Mouse (Mus musculus) hindbrain, embryonic 11.5 days (tissue): Measurements from ENCODE around the gene Gmfb. TPM values are rescaled to one million over a fixed set of nuclear protein-coding genes. Genes with fewer than 3 reads are reported as not detected.

ENCODE experiments used
- ATAC-seq: fragments of 200-750 bp; cut with Nextera tagmentation; 2 replicates; pipeline ENCODE4 v1.8.0; 2017; ENCODE audit warnings: mild to moderate bottlenecking, moderate TSS enrichment, moderate library complexity; ENCODE audit not compliant: low FRiP score
- DNase-seq: peaks from one replicate; pipeline ENCODE4 v3.0.0-alpha.2; 2015; ENCODE audit warnings: low spot score
- H3K27ac ChIP-seq: fragments of 300-500 bp; sonication (generic); 2 replicates; pipeline ENCODE4 v1.5.1; 2014; ENCODE audit warnings: mild to moderate bottlenecking, low read depth, low read length
- H3K27me3 ChIP-seq: fragments of 300-500 bp; sonication (generic); 2 replicates; pipeline ENCODE4 v1.6.1; 2014; ENCODE audit warnings: mild to moderate bottlenecking, low read length, moderate library complexity, mixed read lengths; ENCODE audit not compliant: control insufficient read depth, insufficient read depth
- H3K36me3 ChIP-seq: fragments of 300-500 bp; sonication (generic); 2 replicates; pipeline ENCODE4 v1.6.1; 2014; ENCODE audit warnings: mild to moderate bottlenecking, low read length, moderate library complexity, mixed read lengths; ENCODE audit not compliant: control insufficient read depth, insufficient read depth
- H3K4me1 ChIP-seq: fragments of 300-500 bp; sonication (generic); replicated peaks from 2 replicates; pipeline ENCODE4 v1.6.1; 2014; ENCODE audit warnings: low read length, mixed read lengths; ENCODE audit not compliant: control insufficient read depth, insufficient read depth
- H3K4me2 ChIP-seq: fragments of 300-500 bp; sonication (generic); replicated peaks from 2 replicates; pipeline ENCODE4 v1.6.1; 2014; ENCODE audit warnings: mild to moderate bottlenecking, low read depth, low read length
- H3K4me3 ChIP-seq: fragments of 300-500 bp; sonication (generic); 2 replicates; pipeline ENCODE4 v1.5.1; 2014; ENCODE audit warnings: low read depth, low read length
- H3K9ac ChIP-seq: fragments of 300-500 bp; sonication (generic); 2 replicates; pipeline ENCODE4 v1.6.1; 2014; ENCODE audit warnings: low read depth, low read length
- H3K9me3 ChIP-seq: fragments of 300-500 bp; sonication (generic); 2 replicates; pipeline ENCODE4 v1.6.1; 2016; ENCODE audit warnings: low read length; ENCODE audit not compliant: control insufficient read depth
- WGBS: fragments of 180-500 bp; shearing (Covaris S2); extraction: QIAGEN DNeasy Blood & Tissue Kit; methylation state at CpG from one replicate; pipeline ENCODE4 v1.1.7; 2014; 5-methylcytosine and 5-hydroxymethylcytosine counted together
- polyA plus RNA-seq: library from polyadenylated mRNA; unstranded; fragments of >200 nt; fragmentation: Nextera tagmentation; extraction: Ambion mirVana; gene quantifications from 2 replicates; pipeline ENCODE4 v1.2.1, GENCODE M21; 2014

Gmfb gene
- polyA plus RNA-seq, 1 experiment from 2014 or later = 108 TPM

GRCm38 (mm10) chr14:46790303-46790702 lies 31.7 kb downstream of the Gmfb start:
- H3K27me3 ChIP-seq = no peaks in the 10 kb centered on the region
- WGBS = 77% methylated on average over 4 of the region's 4 CpGs
- no peak overlapping the region for H3K4me3 ChIP-seq
- no peak overlapping the region for H3K9ac ChIP-seq
- H3K9me3 ChIP-seq = no peaks in the 10 kb centered on the region
- H3K4me1 ChIP-seq = 0 out of 2 replicates have a peak, but pooled peaks cover 2% of the 10 kb centered on the region
- DNase-seq = no peak
- H3K4me2 ChIP-seq = no peak overlapping the region
- no peaks in the 10 kb centered on the region for H3K36me3 ChIP-seq
- H3K27ac ChIP-seq = no peak overlapping the region
- no peak for ATAC-seq

GRCm38 (mm10) chr14:46788505-46788901 lies 33.5 kb downstream of the Gmfb start:
- ATAC-seq = peak; percentile 28
- no peak overlapping the region for H3K4me2 ChIP-seq
- no peak for DNase-seq
- 32% methylated on average over 8 of the region's 8 CpGs for WGBS
- H3K9me3 ChIP-seq = no peaks in the 10 kb centered on the region
- no peaks in the 10 kb centered on the region for H3K36me3 ChIP-seq
- H3K27me3 ChIP-seq = no peaks in the 10 kb centered on the region
- H3K9ac ChIP-seq = no peak overlapping the region
- peak overlapping the region; percentile 93; the same call in 1 of the 2 replicates for H3K4me3 ChIP-seq
- H3K4me1 ChIP-seq = 0 out of 2 replicates have a peak, but pooled peaks cover 2% of the 10 kb centered on the region
- peak overlapping the region; percentile 99; the same call in 1 of the 2 replicates for H3K27ac ChIP-seq

- H3K4me2 ChIP-seq = peak within 1 kb of the TSS; percentile 67
- H3K9me3 ChIP-seq = no peaks in the 10 kb centered on the region
- no peaks in the 10 kb centered on the region for H3K27me3 ChIP-seq
- peak; percentile 98 for ATAC-seq
- H3K36me3 ChIP-seq = no peaks in the 10 kb centered on the region
- peak; percentile 95 for DNase-seq
- peak within 1 kb of the TSS; percentile 93 for H3K4me3 ChIP-seq
- H3K27ac ChIP-seq = peak within 1 kb of the TSS; percentile 99
- WGBS = under 1% methylated on average over 80 of the region's 86 CpGs
- 0 out of 2 replicates have a peak, but pooled peaks cover 2% of the 10 kb centered on the region for H3K4me1 ChIP-seq
- H3K9ac ChIP-seq = peak within 1 kb of the TSS; percentile 100
Measured at GRCm38 (mm10) chr14:46787787-46788504, 34.1 kb downstream of the Gmfb start, which contains the start of gene Cnih1. Cnih1 (minus strand) TSS chr14:46788411.

- under 1% methylated on average over 11 of the region's 11 CpGs for WGBS
- H3K36me3 ChIP-seq = no peaks in the 10 kb centered on the region
- DNase-seq (no peak), ATAC-seq (peak; percentile 1; the same call in 1 of the 2 replicates)
- H3K4me3 ChIP-seq = peak overlapping the region; percentile 93
- no peaks in the 10 kb centered on the region for H3K27me3 ChIP-seq
- 0 out of 2 replicates have a peak, but pooled peaks cover 2% of the 10 kb centered on the region for H3K4me1 ChIP-seq
- H3K27ac ChIP-seq = peak overlapping the region; percentile 99; the same call in 1 of the 2 replicates
- H3K4me2 ChIP-seq = peak overlapping the region; percentile 67
- no peaks in the 10 kb centered on the region for H3K9me3 ChIP-seq
- peak overlapping the region; percentile 100 for H3K9ac ChIP-seq
Measured at GRCm38 (mm10) chr14:46787454-46787786, 34.6 kb downstream of the Gmfb start.

- no peaks in the 10 kb centered on the region for H3K27me3 ChIP-seq
- no peak for ATAC-seq
- no peak overlapping the region for H3K4me3 ChIP-seq
- no peak overlapping the region for H3K4me2 ChIP-seq
- H3K27ac ChIP-seq = no peak overlapping the region
- 92% methylated on average over 5 of the region's 5 CpGs for WGBS
- no peaks in the 10 kb centered on the region for H3K36me3 ChIP-seq
- 0 out of 2 replicates have a peak, but pooled peaks cover 2% of the 10 kb centered on the region for H3K4me1 ChIP-seq
- DNase-seq = no peak
- H3K9ac ChIP-seq = no peak overlapping the region
- no peaks in the 10 kb centered on the region for H3K9me3 ChIP-seq
Measured at GRCm38 (mm10) chr14:46785247-46785646, 36.8 kb downstream of the Gmfb start.

GRCm38 (mm10) chr14:46783327-46783926 lies 38.6 kb downstream of the Gmfb start:
- no peaks in the 10 kb centered on the region for H3K27me3 ChIP-seq

GRCm38 (mm10) chr14:46782187-46782828 lies 39.7 kb downstream of the Gmfb start:
- 90% methylated on average over 8 of the region's 8 CpGs for WGBS
- peaks cover 18% of the 10 kb centered on the region for H3K36me3 ChIP-seq
- H3K9me3 ChIP-seq = peaks cover 4% of the 10 kb centered on the region; the same call in 1 of the 2 replicates
- no peak for DNase-seq
- no peaks in the 10 kb centered on the region for H3K27me3 ChIP-seq
- no peak overlapping the region for H3K4me3 ChIP-seq
- no peak for ATAC-seq
- H3K4me2 ChIP-seq = no peak overlapping the region
- H3K4me1 ChIP-seq = 0 out of 2 replicates have a peak, but pooled peaks cover 2% of the 10 kb centered on the region
- H3K27ac ChIP-seq = no peak overlapping the region
- H3K9ac ChIP-seq = no peak overlapping the region

More at GRCm38 (mm10) chr14:46783327-46783926, 38.6 kb downstream of the Gmfb start:
- Histone ChIP-seq H3K36me3 (peaks cover 15% of the 10 kb centered on the region), H3K4me2 (no peak overlapping the region), H3K4me3 (no peak overlapping the region), H3K9me3 (peaks cover 4% of the 10 kb centered on the region; the same call in 1 of the 2 replicates), H3K9ac (no peak overlapping the region), H3K27ac (no peak overlapping the region), H3K4me1 (0 out of 2 replicates have a peak, but pooled peaks cover 2% of the 10 kb centered on the region)
- 93% methylated on average over 10 of the region's 10 CpGs for WGBS
- no peak for ATAC-seq
- DNase-seq = no peak

GRCm38 (mm10) chr14:46781086-46781485 lies 41.0 kb downstream of the Gmfb start:
- WGBS = 99% methylated on average over 7 of the region's 7 CpGs
- H3K9me3 ChIP-seq = peaks cover 4% of the 10 kb centered on the region; the same call in 1 of the 2 replicates
- H3K4me3 ChIP-seq = no peak overlapping the region
- H3K9ac ChIP-seq = no peak overlapping the region
- H3K4me1 ChIP-seq = no peaks in the 10 kb centered on the region
- H3K27me3 ChIP-seq = no peaks in the 10 kb centered on the region
- no peak overlapping the region for H3K4me2 ChIP-seq
- no peak overlapping the region for H3K27ac ChIP-seq
- DNase-seq (no peak), ATAC-seq (no peak)
- peaks cover 18% of the 10 kb centered on the region for H3K36me3 ChIP-seq
